Comparison of ENCODE assay signal across 10 mouse cellular contexts in genomic region chr13:21721107-21721756, GRCm38 (mm10). TPM values are rescaled to one million over a fixed set of nuclear protein-coding genes. Genes with fewer than 3 reads are reported as not detected.
DNase-seq lines count a peak whose midpoint lies in the region; ATAC-seq and TF ChIP-seq lines count a peak whose summit lies in the region.
"Not testable (repeated sequence)": the region's sequence is repeated elsewhere in the genome, so short reads cannot be mapped to it uniquely, and the experiment has no call there.
"Had no signal": no experiment of that assay in that cellular context is flagged by ENCODE, and none has a peak within 500 bp of the region (broad histone marks: within the 10 kb centered on the region; RNA-seq: fewer than 3 reads in every experiment).

No protein-coding gene starts in this region.

- not testable (repeated sequence) for TF ChIP-seq EP300 in CH12.LX (IDR thresholded peaks at IDR 0.05; ENCODE audit: low read length)

- in situ Hi-C loops in CH12.LX (cut with MboI; ENCODE audit: low pct_ligation_motif_present, low pct_unique_long_range_greater_than_20kb, low sequenced_read_pairs) = loop anchor here (25.0 kb wide), 2 partner anchors 216 to 334 kb away; partner anchors contain the start of gene Zfp184

- H3K79me2 ChIP-seq in CH12.LX (replicated peaks; ENCODE audit: control insufficient read depth, extremely low read depth, insufficient read depth, poor library complexity, severe bottlenecking) = not testable (repeated sequence)

- H3K4me1 ChIP-seq in CH12.LX (ENCODE audit: control insufficient read depth in 1 of 2, insufficient read depth in 2 of 2) = peaks cover 2 to 28% of the 10 kb centered on the region in 2 experiments; a peak in 2 of 4 replicates
- H3K4me1 ChIP-seq in forebrain, embryonic 12.5 days = peaks cover 33% of the 10 kb centered on the region
- H3K4me1 ChIP-seq in hindbrain, embryonic 12.5 days = peaks cover 23% of the 10 kb centered on the region
- peaks cover 26% of the 10 kb centered on the region for H3K4me1 ChIP-seq in lung, embryonic 15.5 days
- H3K4me1 ChIP-seq in neural tube, embryonic 14.5 days (ENCODE audit: control insufficient read depth, insufficient read depth, low read length) = peaks cover 17% of the 10 kb centered on the region

- H3K36me3 ChIP-seq in CH12.LX (replicated peaks in 1 of 2; ENCODE audit: control insufficient read depth in 1 of 2, insufficient read depth in 1 of 2, low read length in 1 of 2); forebrain, embryonic 12.5 days (replicated peaks); hindbrain, embryonic 12.5 days; lung, embryonic 15.5 days; neural tube, embryonic 14.5 days (ENCODE audit: control insufficient read depth, insufficient read depth, low read length): not testable (repeated sequence)

- not testable (repeated sequence) for TF ChIP-seq RAD21 in CH12.LX (IDR thresholded peaks at IDR 0.05; ENCODE audit: low read depth, low read length)

- peak overlapping the region; percentile 28 to 63 (median 41) for H3K4me3 ChIP-seq in CH12.LX (replicated peaks in 1 of 3; ENCODE audit: low read depth in 2 of 3, low read length in 2 of 3, poor library complexity in 1 of 3)
- peak overlapping the region; percentile 40 for H3K4me3 ChIP-seq in forebrain, embryonic 12.5 days (replicated peaks)
- peak overlapping the region; percentile 34 for H3K4me3 ChIP-seq in hindbrain, embryonic 12.5 days
- peak overlapping the region; percentile 54 for H3K4me3 ChIP-seq in layer of hippocampus, adult 2 months
- peak overlapping the region; percentile 42 for H3K4me3 ChIP-seq in lung, embryonic 15.5 days
- peak overlapping the region; percentile 37 for H3K4me3 ChIP-seq in neural tube, embryonic 14.5 days (ENCODE audit: low read depth, low read length)

- peak; percentile 34; the same call in 1 of the 2 replicates for TF ChIP-seq POLR2A in CH12.LX (IDR thresholded peaks at IDR 0.05; ENCODE audit: low read depth, low read length)

- H3K27me3 ChIP-seq in CH12.LX (replicated peaks); forebrain, embryonic 12.5 days; hindbrain, embryonic 12.5 days; lung, embryonic 15.5 days; neural tube, embryonic 14.5 days (ENCODE audit: control insufficient read depth, insufficient read depth, low read length): not testable (repeated sequence)

- WGBS in forebrain, embryonic 12.5 days = 2% methylated on average over 21 of the region's 44 CpGs
- WGBS in hindbrain, embryonic 12.5 days = 1% methylated on average over 23 of the region's 44 CpGs
- WGBS in lung, embryonic 15.5 days = 2% methylated on average over 24 of the region's 44 CpGs
- under 1% methylated on average over 19 of the region's 44 CpGs for WGBS in neural tube, embryonic 14.5 days

- H3K9ac ChIP-seq in CH12.LX (ENCODE audit: insufficient read depth, low read depth) = peak overlapping the region; percentile 67
- H3K9ac ChIP-seq in forebrain, embryonic 12.5 days = peak overlapping the region; percentile 68
- H3K9ac ChIP-seq in hindbrain, embryonic 12.5 days = peak overlapping the region; percentile 56; the same call in 1 of the 2 replicates
- peak overlapping the region; percentile 52 for H3K9ac ChIP-seq in lung, embryonic 15.5 days
- not testable (repeated sequence) for H3K9ac ChIP-seq in neural tube, embryonic 14.5 days (replicated peaks; ENCODE audit: low read depth, low read length)

- not testable (repeated sequence) for TF ChIP-seq CTCF in CH12.LX (conservative IDR thresholded peaks at IDR 0.05 in 1 of 2, IDR thresholded peaks at IDR 0.05 in 1 of 2; ENCODE audit: low read depth in 2 of 2, low read length in 2 of 2); layer of hippocampus, adult 2 months (conservative IDR thresholded peaks at IDR 0.05)

- peak; percentile 65 for DNase-seq in CH12.LX (ENCODE audit: extremely low read depth)
- peak; percentile 57 for DNase-seq in c-Kit-negative CD71-positive TER-119-positive erythroid progenitor cells, embryonic 14.5 days (ENCODE audit: low read depth, low spot score)
- DNase-seq in layer of hippocampus, adult 2 months (ENCODE audit: low spot score in 2 of 2) = not testable (repeated sequence)
- peak; percentile 20 for DNase-seq in thymus, postnatal 25 days

- ATAC-seq in forebrain, embryonic 12.5 days (ENCODE audit: low FRiP score) = peak; percentile 13; the same call in 1 of the 2 replicates
- ATAC-seq in hindbrain, embryonic 12.5 days (ENCODE audit: low FRiP score) = peak; percentile 1
- ATAC-seq in lung, embryonic 15.5 days (ENCODE audit: borderline replicate concordance, extremely low read depth, low FRiP score, low TSS enrichment) = peak; percentile 15; the same call in 1 of the 2 replicates
- ATAC-seq in neural tube, embryonic 14.5 days (ENCODE audit: low read depth) = peak; percentile 7

- not testable (repeated sequence) for H3K9me3 ChIP-seq in CH12.LX (replicated peaks; ENCODE audit: low read length); forebrain, embryonic 12.5 days; hindbrain, embryonic 12.5 days (replicated peaks); lung, embryonic 15.5 days; neural tube, embryonic 14.5 days (ENCODE audit: control insufficient read depth, low read length)

- peak overlapping the region; percentile 91 for H3K4me2 ChIP-seq in CH12.LX (ENCODE audit: insufficient read depth, low read depth, poor library complexity, severe bottlenecking)
- H3K4me2 ChIP-seq in forebrain, embryonic 12.5 days = peak overlapping the region; percentile 62
- H3K4me2 ChIP-seq in hindbrain, embryonic 12.5 days (replicated peaks) = peak overlapping the region; percentile 59
- H3K4me2 ChIP-seq in lung, embryonic 15.5 days = peak overlapping the region; percentile 61
- peak overlapping the region; percentile 54 for H3K4me2 ChIP-seq in neural tube, embryonic 14.5 days (ENCODE audit: low read depth, low read length)

- peak overlapping the region; percentile 90 for H3K27ac ChIP-seq in CH12.LX (ENCODE audit: insufficient read depth, low read depth)
- H3K27ac ChIP-seq in forebrain, embryonic 12.5 days = peak overlapping the region; percentile 95
- H3K27ac ChIP-seq in hindbrain, embryonic 12.5 days = peak overlapping the region; percentile 88
- not testable (repeated sequence) for H3K27ac ChIP-seq in layer of hippocampus, adult 2 months
- H3K27ac ChIP-seq in lung, embryonic 15.5 days = peak overlapping the region; percentile 95
- peak overlapping the region; percentile 55 for H3K27ac ChIP-seq in neural tube, embryonic 14.5 days (ENCODE audit: low read depth, low read length)

- dilution Hi-C loops in CH12.LX (cut with MboI; ENCODE audit: extremely low pct_ligation_motif_present, extremely low pct_unique_long_range_greater_than_20kb, low sequenced_read_pairs) = not testable (repeated sequence)

RNA-seq across cellular contexts. Expression of gene Hist1h2bm, which starts 0.6 kb away (rescaled TPM):
- total RNA-seq in CH12.LX (2012; rRNA removed) (1,752 and 1,804 TPM in 2 replicates), CH12.LX (2014; rRNA removed) (25.7 and 36.0 TPM in 2 replicates)
- polyA plus RNA-seq in CH12.LX (2012; ENCODE audit: insufficient read length, low read depth) = 0.87 TPM in 1 of 2 replicates, not detected in the other
- 5.8 and 5.9 TPM in 2 replicates for polyA plus RNA-seq in forebrain, embryonic 12.5 days (2016; fragmentation: Nextera tagmentation; extraction: Ambion mirVana)
- polyA plus RNA-seq in hindbrain, embryonic 12.5 days (2016; fragmentation: Nextera tagmentation; extraction: Ambion mirVana) = 2.6 and 4.9 TPM in 2 replicates
- 1 to 10 TPM; 4.2 to 8.2 TPM for total RNA-seq in layer of hippocampus, adult 2 months (2021)
- polyA plus RNA-seq in lung, embryonic 15.5 days (2015; fragmentation: Nextera tagmentation; extraction: Ambion mirVana) = 4.5 and 5.5 TPM in 2 replicates
- polyA plus RNA-seq in neural tube, embryonic 14.5 days (2014; fragmentation: Nextera tagmentation; extraction: Ambion mirVana) = 0.82 TPM in 1 of 2 replicates, not detected in the other
- total RNA-seq: gastrocnemius, adult 8-10 months had no signal

RNA-seq across cellular contexts. Expression of gene Hist1h3h, which starts 3.8 kb away (rescaled TPM):
- total RNA-seq in CH12.LX (2012; rRNA removed) = 1,605 and 1,657 TPM in 2 replicates
- total RNA-seq in CH12.LX (2014; rRNA removed) = 18.2 and 21.7 TPM in 2 replicates
- polyA plus RNA-seq in CH12.LX (2012; ENCODE audit: insufficient read length, low read depth) = 9.5 and 18.6 TPM in 2 replicates
- polyA plus RNA-seq in forebrain, embryonic 12.5 days (2016; fragmentation: Nextera tagmentation; extraction: Ambion mirVana) = 13.8 and 14.8 TPM in 2 replicates
- polyA plus RNA-seq in hindbrain, embryonic 12.5 days (2016; fragmentation: Nextera tagmentation; extraction: Ambion mirVana) = 8.9 and 18.3 TPM in 2 replicates
- 10 to 100 TPM; 51.3 to 58.2 TPM for total RNA-seq in layer of hippocampus, adult 2 months (2021)
- polyA plus RNA-seq in lung, embryonic 15.5 days (2015; fragmentation: Nextera tagmentation; extraction: Ambion mirVana) = 11.8 and 14.4 TPM in 2 replicates
- 0.79 and 2.4 TPM in 2 replicates for polyA plus RNA-seq in neural tube, embryonic 14.5 days (2014; fragmentation: Nextera tagmentation; extraction: Ambion mirVana)
- total RNA-seq: gastrocnemius, adult 8-10 months had no signal

RNA-seq across cellular contexts. Expression of gene Hist1h2ai, which starts 5.0 kb away (rescaled TPM):
- total RNA-seq in CH12.LX (2012; rRNA removed) (839 and 880 TPM in 2 replicates), CH12.LX (2014; rRNA removed) (3.9 and 6.3 TPM in 2 replicates)
- not detected in 2 replicates for polyA plus RNA-seq in CH12.LX (2012; ENCODE audit: insufficient read length, low read depth)
- polyA plus RNA-seq in forebrain, embryonic 12.5 days (2016; fragmentation: Nextera tagmentation; extraction: Ambion mirVana) = 18.4 and 22.2 TPM in 2 replicates
- 17.3 and 29.5 TPM in 2 replicates for polyA plus RNA-seq in hindbrain, embryonic 12.5 days (2016; fragmentation: Nextera tagmentation; extraction: Ambion mirVana)
- total RNA-seq in layer of hippocampus, adult 2 months (2021) = 10 to 100 TPM; 27.6 to 54.9 TPM
- 25.5 and 29.4 TPM in 2 replicates for polyA plus RNA-seq in lung, embryonic 15.5 days (2015; fragmentation: Nextera tagmentation; extraction: Ambion mirVana)
- 7.0 and 9.4 TPM in 2 replicates for polyA plus RNA-seq in neural tube, embryonic 14.5 days (2014; fragmentation: Nextera tagmentation; extraction: Ambion mirVana)

RNA-seq across cellular contexts. Expression of gene Hist1h2bl, which starts 5.3 kb away (rescaled TPM):
- 897 and 953 TPM in 2 replicates for total RNA-seq in CH12.LX (2012; rRNA removed)
- total RNA-seq in CH12.LX (2014; rRNA removed) = 16.0 and 18.1 TPM in 2 replicates
- 1.7 and 3.8 TPM in 2 replicates for polyA plus RNA-seq in CH12.LX (2012; ENCODE audit: insufficient read length, low read depth)
- polyA plus RNA-seq in forebrain, embryonic 12.5 days (2016; fragmentation: Nextera tagmentation; extraction: Ambion mirVana) = 4.8 TPM in 1 of 2 replicates, not detected in the other
- polyA plus RNA-seq in hindbrain, embryonic 12.5 days (2016; fragmentation: Nextera tagmentation; extraction: Ambion mirVana) = 3.6 and 4.4 TPM in 2 replicates
- total RNA-seq in layer of hippocampus, adult 2 months (2021) = 10 to 100 TPM; 25.0 to 36.7 TPM
- polyA plus RNA-seq in lung, embryonic 15.5 days (2015; fragmentation: Nextera tagmentation; extraction: Ambion mirVana) = 2.0 and 3.0 TPM in 2 replicates
- polyA plus RNA-seq in neural tube, embryonic 14.5 days (2014; fragmentation: Nextera tagmentation; extraction: Ambion mirVana) = 1.5 TPM in 1 of 2 replicates, not detected in the other
- total RNA-seq: monocyte, adult 5-6 weeks had no signal

RNA-seq across cellular contexts. Expression of gene Hist1h4j, which starts 13.6 kb away (rescaled TPM):
- total RNA-seq in CH12.LX (2012; rRNA removed) = 936 and 984 TPM in 2 replicates
- 18.5 and 27.8 TPM in 2 replicates for total RNA-seq in CH12.LX (2014; rRNA removed)
- polyA plus RNA-seq in CH12.LX (2012; ENCODE audit: insufficient read length, low read depth) = 1.1 and 1.8 TPM in 2 replicates
- 0.74 and 0.86 TPM in 2 replicates for polyA plus RNA-seq in forebrain, embryonic 12.5 days (2016; fragmentation: Nextera tagmentation; extraction: Ambion mirVana)
- 0.98 and 1.0 TPM in 2 replicates for polyA plus RNA-seq in hindbrain, embryonic 12.5 days (2016; fragmentation: Nextera tagmentation; extraction: Ambion mirVana)
- total RNA-seq in layer of hippocampus, adult 2 months (2021) = 10 to 100 TPM; 16.7 to 19.3 TPM
- 1.8 and 3.1 TPM in 2 replicates for polyA plus RNA-seq in lung, embryonic 15.5 days (2015; fragmentation: Nextera tagmentation; extraction: Ambion mirVana)
- polyA plus RNA-seq in neural tube, embryonic 14.5 days (2014; fragmentation: Nextera tagmentation; extraction: Ambion mirVana) = 0.37 and 0.75 TPM in 2 replicates
